Mouse (Mus musculus) megakaryocyte, embryonic 14.5 days (primary cell): ENCODE measurements at regions not wholly inside any gene's neighbourhood (a gene's known extent, or its start where the extent isn't known, plus 50 kb on each side); places are given as distances from the start of the nearest gene placed in this dataset.

Experiments used
- H3K27me3 ChIP-seq: replicated peaks from 2 replicates; pipeline ENCODE3; 2012; ENCODE audit warnings: inconsistent platforms
- H3K36me3 ChIP-seq: replicated peaks from 2 replicates; pipeline ENCODE3; 2012; ENCODE audit warnings: low read length, inconsistent platforms, mixed read lengths
- H3K4me1 ChIP-seq: 2 replicates; pipeline ENCODE4 v1.6.1; 2012; ENCODE audit warnings: inconsistent platforms
- H3K4me3 ChIP-seq: replicated peaks from 2 replicates; pipeline ENCODE3; 2012; ENCODE audit warnings: moderate library complexity, mild to moderate bottlenecking, inconsistent platforms
- H3K9me3 ChIP-seq: 2 replicates; pipeline ENCODE4 v1.6.1; 2012; ENCODE audit warnings: inconsistent platforms
- FLI1 ChIP-seq: IDR thresholded peaks from 2 replicates; pipeline ENCODE4 v1.6.1; 2012; ENCODE audit warnings: low read length, inconsistent platforms, mixed read lengths
- GATA1 ChIP-seq: IDR thresholded peaks from 3 replicates; pipeline ENCODE4 v1.6.1; 2012; ENCODE audit warnings: mixed read lengths, low read length, inconsistent platforms, borderline replicate concordance

- Histone ChIP-seq H3K4me1 (peaks cover 37% of the 10 kb centered on the region), H3K9me3 (no peaks in the 10 kb centered on the region), H3K36me3 (no peaks in the 10 kb centered on the region), H3K4me3 (peak overlapping the region; percentile 76), H3K27me3 (no peaks in the 10 kb centered on the region)
- TF ChIP-seq FLI1: no peak
Observed at GRCm38 (mm10) chr2:117446876-117447275, 104.1 kb upstream of the Rasgrp1 start.

GRCm38 (mm10) chr2:117450172-117450865 lies 107.5 kb upstream of the Rasgrp1 start:
- no peaks in the 10 kb centered on the region for H3K9me3 ChIP-seq
- no peak overlapping the region for H3K4me3 ChIP-seq
- no peak for TF ChIP-seq FLI1
- TF ChIP-seq GATA1: no peak
- H3K36me3 ChIP-seq: no peaks in the 10 kb centered on the region
- H3K27me3 ChIP-seq: no peaks in the 10 kb centered on the region
- peaks cover 27% of the 10 kb centered on the region for H3K4me1 ChIP-seq

GRCm38 (mm10) chr2:117451818-117452217 lies 109.0 kb upstream of the Rasgrp1 start:
- Histone ChIP-seq H3K9me3 (no peaks in the 10 kb centered on the region), H3K27me3 (no peaks in the 10 kb centered on the region), H3K36me3 (no peaks in the 10 kb centered on the region), H3K4me1 (peaks cover 14% of the 10 kb centered on the region), H3K4me3 (no peak overlapping the region)
- TF ChIP-seq FLI1: no peak
- no peak for TF ChIP-seq GATA1

GRCm38 (mm10) chr2:117455021-117455739 lies 112.4 kb upstream of the Rasgrp1 start:
- no peaks in the 10 kb centered on the region for H3K27me3 ChIP-seq
- no peaks in the 10 kb centered on the region for H3K36me3 ChIP-seq
- H3K4me1 ChIP-seq: 0 out of 2 replicates have a peak, but pooled peaks cover 2% of the 10 kb centered on the region
- no peaks in the 10 kb centered on the region; the same call in 1 of the 2 replicates for H3K9me3 ChIP-seq
- no peak overlapping the region for H3K4me3 ChIP-seq
- TF ChIP-seq GATA1 (no peak), FLI1 (no peak)

GRCm38 (mm10) chr2:117455740-117456455 lies 113.1 kb upstream of the Rasgrp1 start:
- no peaks in the 10 kb centered on the region; the same call in 1 of the 2 replicates for H3K9me3 ChIP-seq
- no peaks in the 10 kb centered on the region for H3K4me1 ChIP-seq
- peaks cover 2% of the 10 kb centered on the region for H3K27me3 ChIP-seq
- H3K36me3 ChIP-seq: no peaks in the 10 kb centered on the region
- TF ChIP-seq FLI1 (no peak), GATA1 (no peak)
- no peak overlapping the region for H3K4me3 ChIP-seq

- Histone ChIP-seq H3K9me3 (no peaks in the 10 kb centered on the region; the same call in 1 of the 2 replicates), H3K4me3 (no peak overlapping the region), H3K4me1 (no peaks in the 10 kb centered on the region; the same call in 1 of the 2 replicates), H3K36me3 (no peaks in the 10 kb centered on the region), H3K27me3 (peaks cover 3% of the 10 kb centered on the region)
- no peak for TF ChIP-seq GATA1
- no peak for TF ChIP-seq FLI1
Observed at GRCm38 (mm10) chr2:117456456-117457020, 113.7 kb upstream of the Rasgrp1 start.

GRCm38 (mm10) chr2:117461541-117462290 lies 118.9 kb upstream of the Rasgrp1 start:
- Histone ChIP-seq H3K36me3 (no peaks in the 10 kb centered on the region), H3K4me3 (no peak overlapping the region), H3K4me1 (no peaks in the 10 kb centered on the region; the same call in 1 of the 2 replicates), H3K9me3 (no peaks in the 10 kb centered on the region; the same call in 1 of the 2 replicates), H3K27me3 (peaks cover 5% of the 10 kb centered on the region)
- TF ChIP-seq FLI1 (no peak), GATA1 (no peak)

- H3K9me3 ChIP-seq: no peaks in the 10 kb centered on the region
- peaks cover 7% of the 10 kb centered on the region for H3K4me1 ChIP-seq
- H3K36me3 ChIP-seq: no peaks in the 10 kb centered on the region
- TF ChIP-seq GATA1 (no peak), FLI1 (no peak)
- no peak overlapping the region for H3K4me3 ChIP-seq
- peaks cover 21% of the 10 kb centered on the region for H3K27me3 ChIP-seq
Observed at GRCm38 (mm10) chr2:117474885-117475542, 132.2 kb upstream of the Rasgrp1 start.
